Mouse (Mus musculus): ENCODE measurements around the gene Hs1bp3.

Gene Hs1bp3

DNA sequence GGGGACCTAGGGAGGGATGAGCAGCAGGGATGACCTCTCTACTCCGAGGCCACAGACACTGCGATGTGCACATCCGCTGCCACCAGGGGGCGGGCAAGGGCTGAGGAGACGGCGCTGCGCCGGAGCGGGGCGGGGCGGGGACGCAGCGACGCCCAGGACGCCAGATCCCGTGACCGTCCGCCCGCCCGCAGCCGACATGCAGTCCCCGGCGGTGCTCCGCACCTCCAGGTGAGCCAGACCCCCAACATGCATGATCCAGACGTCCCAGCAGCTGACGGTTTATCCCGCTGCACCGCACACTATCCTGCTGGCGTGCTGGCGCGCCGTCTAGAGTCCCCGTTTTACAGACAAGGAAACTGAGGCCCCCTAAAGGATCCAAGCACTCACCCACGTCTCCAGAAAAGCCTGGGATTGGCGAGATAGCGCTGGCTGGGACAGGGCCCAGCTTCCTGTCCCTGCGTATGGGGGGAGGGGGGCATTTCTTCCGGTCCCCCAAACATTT, at the start of gene Hs1bp3:
Gene Hs1bp3, plus strand, starts transcription at position 163 of the 502 bp plus-strand sequence.
- peak; percentile 84 for DNase-seq

DNA sequence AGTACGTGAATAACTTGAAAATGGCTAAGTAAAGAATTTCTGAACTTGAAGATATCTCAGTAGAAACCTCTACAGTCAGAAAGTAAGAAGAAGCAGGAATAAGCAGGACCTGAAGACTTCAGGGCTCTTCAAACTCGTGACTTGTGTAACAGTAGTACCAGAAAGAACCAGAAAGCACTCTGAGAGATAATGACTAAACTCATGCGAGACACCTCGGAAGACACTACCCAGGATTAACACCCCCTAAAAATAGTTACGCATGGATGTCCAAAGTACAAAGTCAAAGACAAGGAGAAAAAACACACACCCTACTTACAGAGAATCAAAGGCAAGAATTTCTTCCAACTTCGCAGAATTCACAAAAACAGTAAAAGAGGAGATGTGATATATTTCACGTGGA, 46.9 kb upstream of the Hs1bp3 start:
- no peak for DNase-seq

DNA sequence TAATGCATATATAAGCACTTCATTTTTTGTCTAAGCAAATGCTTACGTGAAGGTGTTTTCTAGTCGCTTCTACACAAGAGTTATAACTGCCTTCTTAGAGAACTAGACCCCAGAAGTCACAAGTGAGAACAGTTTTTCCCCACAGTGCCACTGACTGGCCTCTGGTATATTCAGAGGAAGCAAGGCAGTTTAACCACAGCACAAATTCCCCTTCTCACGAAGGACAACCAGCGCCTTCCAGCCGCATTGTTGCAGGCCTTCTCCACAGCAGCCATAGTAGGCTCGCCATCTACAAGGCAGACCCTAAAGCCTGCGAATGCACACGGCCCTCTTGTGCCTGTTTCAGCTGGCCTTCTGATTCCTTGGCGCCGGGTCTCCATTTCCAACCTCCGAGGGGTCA, 43.6 kb upstream of the Hs1bp3 start:
- no peak for DNase-seq

DNA sequence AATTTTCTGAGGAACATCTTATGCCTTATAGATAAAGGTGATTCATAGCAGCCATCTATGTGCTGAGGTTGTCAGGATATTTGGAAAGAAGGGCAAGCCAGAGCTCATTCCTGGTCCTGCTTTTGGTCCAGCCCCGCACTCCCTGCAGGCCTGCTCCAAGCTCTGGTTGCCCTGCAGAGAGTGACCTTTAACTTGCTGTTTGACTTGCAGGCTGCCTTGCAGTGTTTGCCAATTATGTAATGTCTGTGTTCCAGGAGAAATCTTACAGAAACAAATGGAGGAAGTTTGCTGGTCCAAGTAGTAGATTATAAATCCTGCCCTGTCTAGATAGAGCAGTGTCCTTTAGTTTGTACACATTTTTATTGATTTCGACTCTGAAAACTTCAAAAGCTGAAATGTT, 41.8 kb upstream of the Hs1bp3 start:
- DNase-seq, result no peak

GRCm38 (mm10) chr12:8273471-8274171, 39.6 kb upstream of the Hs1bp3 start:
- no peak for DNase-seq

DNA sequence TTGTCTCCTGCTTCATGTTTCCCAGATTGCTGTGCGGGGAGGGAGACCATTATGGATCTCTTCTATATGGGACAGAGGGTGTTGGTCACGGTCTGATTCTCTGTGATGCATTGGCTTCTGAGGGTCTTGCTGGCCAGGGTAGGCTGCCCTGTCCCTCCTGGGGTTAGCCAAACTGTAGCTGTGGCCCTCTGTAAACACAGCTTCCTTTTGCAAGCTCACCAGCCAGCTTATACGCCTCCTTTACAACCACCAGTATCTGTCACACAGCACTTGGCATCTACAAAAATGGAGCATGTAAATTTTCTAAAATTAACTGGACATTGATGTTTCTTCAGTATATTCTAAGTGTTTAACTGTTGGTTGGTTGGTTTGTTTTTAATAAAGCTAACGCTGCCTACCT, 37.8 kb upstream of the Hs1bp3 start:
- no peak for DNase-seq

GRCm38 (mm10) chr12:8281225-8282017, 31.8 kb upstream of the Hs1bp3 start:
- no peak for DNase-seq

GRCm38 (mm10) chr12:8287970-8288369, 25.3 kb upstream of the Hs1bp3 start:
- DNase-seq, result no peak

DNA sequence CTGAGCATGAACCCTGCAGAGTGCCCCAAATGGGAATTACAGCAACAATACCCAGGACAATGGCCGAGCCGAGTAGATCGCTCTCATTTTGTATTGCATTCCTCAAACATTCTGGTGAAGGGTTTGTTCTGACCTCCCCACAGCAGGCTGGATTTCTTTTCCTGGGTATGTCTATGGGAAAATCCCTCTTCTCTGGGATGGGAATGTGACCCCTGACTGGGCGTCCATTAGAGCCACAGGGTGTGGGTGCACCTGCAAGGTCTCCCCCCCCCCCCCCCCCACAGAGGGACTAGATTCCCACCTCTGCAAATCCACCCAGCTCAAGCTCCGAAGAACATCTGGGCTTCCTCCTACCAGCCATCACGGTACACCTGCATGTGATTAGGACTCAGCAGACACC, 24.1 kb upstream of the Hs1bp3 start:
- no peak for DNase-seq

DNA sequence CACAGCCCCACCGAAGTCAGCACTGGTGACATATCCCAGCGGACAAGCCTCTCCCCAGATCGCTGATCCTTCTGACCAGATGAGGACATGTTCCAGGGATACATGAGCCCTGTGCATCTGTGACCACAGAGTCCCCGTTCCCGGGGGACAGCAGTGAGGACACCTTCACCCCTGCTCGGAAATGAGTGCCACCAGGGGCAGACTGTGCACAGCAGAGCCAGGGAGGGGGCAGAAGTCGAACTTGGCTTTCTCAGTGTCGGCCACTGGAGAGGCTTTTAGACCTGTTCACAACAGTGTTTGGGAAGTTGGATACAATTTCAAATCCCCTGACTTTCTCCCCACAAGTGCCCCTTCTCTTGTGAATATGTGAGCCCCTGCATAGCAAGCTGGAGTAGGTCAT, 23.7 kb upstream of the Hs1bp3 start:
- no peak for DNase-seq

GRCm38 (mm10) chr12:8291157-8291853, 21.9 kb upstream of the Hs1bp3 start:
- peak; percentile 67 for DNase-seq

DNA sequence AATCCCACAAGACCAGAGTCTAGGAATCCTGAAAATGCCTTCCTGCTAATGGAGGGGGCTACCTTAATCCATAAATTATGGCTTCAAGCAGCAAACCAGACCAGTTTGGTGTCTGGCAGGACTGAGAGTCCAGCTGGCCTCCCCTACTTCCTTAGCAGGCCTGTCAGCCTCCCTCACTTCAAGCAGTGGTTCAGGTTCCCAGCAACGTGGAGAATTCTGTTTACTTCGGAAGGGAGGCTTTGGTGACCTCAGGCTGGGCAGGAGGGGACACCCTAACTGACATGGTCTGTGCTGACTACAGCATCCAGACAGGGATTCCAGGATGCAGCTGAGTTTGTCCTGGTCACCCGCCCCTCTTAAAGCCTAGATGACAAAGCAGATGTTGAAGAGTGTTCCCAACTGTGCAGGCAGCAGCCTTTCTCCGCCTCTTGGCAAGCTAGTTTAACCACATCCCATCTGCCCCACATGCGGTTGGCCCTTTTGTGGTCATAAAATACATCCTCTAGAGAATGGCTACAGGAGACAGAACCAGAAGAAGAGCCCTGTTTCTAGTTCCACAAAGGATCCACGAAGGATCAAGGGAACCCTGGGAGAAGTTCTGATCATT, 17.8 kb upstream of the Hs1bp3 start:
- no peak for DNase-seq

DNA sequence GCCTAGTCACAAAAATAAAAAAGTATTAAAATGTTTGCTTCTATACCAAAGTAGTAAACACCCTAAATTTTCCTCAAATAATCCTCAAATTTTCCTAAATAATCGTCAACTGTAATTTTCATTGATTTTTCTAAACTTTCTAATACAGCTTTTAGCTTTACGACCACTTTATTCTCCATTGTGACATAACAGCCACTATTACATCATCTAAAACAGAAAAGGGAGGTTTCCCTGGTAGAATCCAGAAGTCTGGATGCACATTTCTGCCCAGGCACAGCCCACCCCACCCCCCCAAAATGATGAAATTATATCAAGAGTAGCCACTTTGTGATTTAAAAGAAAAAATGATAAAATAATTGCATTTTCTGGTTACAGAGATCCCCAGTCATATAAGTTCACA, 17.1 kb upstream of the Hs1bp3 start:
- DNase-seq, result no peak

- no peak for DNase-seq
Measured at GRCm38 (mm10) chr12:8297586-8298214, 15.5 kb upstream of the Hs1bp3 start.

- no peak for DNase-seq
Measured at GRCm38 (mm10) chr12:8298361-8299142, 14.7 kb upstream of the Hs1bp3 start.

DNA sequence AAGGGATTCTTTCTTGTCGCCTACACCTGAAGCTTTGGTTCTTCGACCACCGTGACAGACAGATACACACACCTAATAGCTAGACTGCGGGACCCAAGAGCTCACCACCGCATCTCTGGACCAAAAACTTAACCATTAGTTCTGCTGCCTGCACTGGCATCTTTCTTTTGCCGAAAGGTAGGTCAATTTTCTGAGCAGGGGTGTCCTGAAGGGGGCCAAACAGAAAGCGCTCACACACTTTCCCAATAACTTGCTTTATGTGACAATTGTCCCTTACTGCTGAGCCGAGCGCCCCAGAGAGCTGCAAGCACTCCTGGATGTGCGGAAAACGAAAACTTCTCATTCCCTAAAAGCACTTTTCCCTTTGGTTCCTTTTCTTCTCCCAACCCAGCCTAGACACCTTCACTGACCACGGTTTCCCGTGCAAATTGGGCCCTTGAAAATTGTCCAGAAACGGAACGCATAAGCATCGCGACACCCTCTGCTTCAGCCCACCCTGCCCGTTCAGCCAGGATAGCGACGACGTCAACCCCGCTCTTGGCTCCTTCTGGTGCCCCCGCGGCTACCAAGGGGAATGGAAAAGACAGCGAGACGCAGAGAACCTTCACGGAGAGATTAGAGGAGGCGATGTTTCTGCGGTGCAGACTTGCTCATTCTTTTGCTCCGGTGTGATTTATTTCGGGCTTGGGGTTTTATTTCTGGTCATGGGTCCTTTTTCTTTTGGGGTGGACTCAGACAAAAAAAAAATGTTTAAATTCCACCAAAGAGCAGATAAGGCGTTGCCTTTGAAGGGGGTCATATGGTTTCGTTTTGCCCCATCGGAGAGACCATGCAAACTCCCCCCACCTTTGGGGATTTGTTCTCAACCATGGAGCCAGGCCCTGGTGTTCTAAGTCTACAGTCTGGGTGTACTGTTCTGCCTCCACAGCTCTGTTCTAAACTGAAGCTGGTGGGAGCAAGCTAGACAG, 13.8 kb upstream of the Hs1bp3 start:
- no peak for DNase-seq

DNA sequence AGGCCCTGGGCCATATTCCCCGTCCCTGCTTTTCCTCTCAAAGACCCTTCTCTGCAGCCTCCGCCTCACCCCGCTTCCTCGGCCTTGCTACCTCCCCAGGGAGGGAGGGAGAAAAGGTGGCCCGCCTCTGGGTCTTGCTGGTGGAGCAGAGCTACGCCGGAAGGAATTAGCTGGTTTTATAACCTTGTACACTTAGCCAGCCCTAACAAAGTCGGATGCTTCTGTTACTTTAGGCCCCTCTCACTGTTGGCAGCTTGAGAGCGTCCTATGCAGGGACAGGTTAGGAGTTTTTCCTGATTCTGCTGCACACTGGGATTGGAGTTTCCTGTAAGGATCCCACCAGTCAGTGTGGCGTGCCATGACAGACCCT, 13.1 kb upstream of the Hs1bp3 start:
- no peak for DNase-seq

DNA sequence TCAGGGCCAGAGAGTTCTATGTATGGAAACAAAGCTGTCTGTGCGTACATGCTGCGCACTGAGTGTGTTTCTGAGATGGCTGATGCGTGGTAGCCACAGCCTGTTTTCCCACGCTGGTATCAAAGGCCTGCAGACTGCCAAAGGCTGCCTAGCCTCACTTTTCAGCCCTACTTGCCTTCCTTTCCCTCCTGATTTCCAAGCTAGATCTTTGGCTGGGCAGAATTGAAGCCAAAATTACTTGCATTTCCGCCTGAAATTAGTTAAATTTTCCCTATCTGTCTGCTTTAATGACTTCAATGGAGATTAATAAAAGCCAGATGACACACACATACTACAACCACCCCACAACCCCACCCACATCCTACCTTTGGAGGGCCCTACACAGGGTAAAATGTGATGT, 12.7 kb upstream of the Hs1bp3 start:
- no peak for DNase-seq

GRCm38 (mm10) chr12:8301011-8301814, 12.0 kb upstream of the Hs1bp3 start:
- DNase-seq, result no peak

All from cerebellum, adult 9-11 months (tissue).